Mouse (Mus musculus) heart, adult 2 months (tissue): ENCODE results near the gene Mrps25.

Source experiments
- EP300 ChIP-seq: fragments of 200-500 bp; IDR thresholded peaks from 2 replicates; pipeline ENCODE4 v1.6.1; 2011; ENCODE audit warnings: low read depth, low read length, control low read depth; ENCODE audit not compliant: insufficient read depth
- POLR2A ChIP-seq: fragments of 200-500 bp; IDR thresholded peaks from 2 replicates; pipeline ENCODE4 v1.6.1; 2011; ENCODE audit warnings: mild to moderate bottlenecking, low read depth, low read length, control low read depth; ENCODE audit not compliant: insufficient read depth

DNA sequence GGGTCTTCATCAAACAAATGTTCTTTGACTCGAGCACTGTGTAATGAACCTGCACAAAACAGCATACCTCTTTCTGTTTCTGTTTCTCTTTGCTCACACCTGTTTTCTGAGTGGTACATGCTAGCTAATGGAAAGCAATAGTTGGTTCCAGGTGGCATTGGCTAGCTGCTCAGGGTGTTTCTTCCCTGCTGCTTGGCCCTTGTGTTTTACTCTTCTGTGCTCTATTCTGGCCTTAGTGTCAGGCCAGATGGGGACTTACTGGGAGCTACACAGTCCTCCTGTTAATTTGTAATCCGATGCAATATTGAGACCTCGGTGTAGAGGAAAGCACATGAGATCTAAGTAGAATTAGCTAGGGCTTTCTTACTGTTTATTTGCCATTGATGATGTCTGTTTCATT lies 25.0 kb downstream of the Mrps25 start:
- no peak for TF ChIP-seq EP300
- TF ChIP-seq POLR2A, result no peak
